Mouse (Mus musculus): ENCODE results near the gene Wdr70.

DNA sequence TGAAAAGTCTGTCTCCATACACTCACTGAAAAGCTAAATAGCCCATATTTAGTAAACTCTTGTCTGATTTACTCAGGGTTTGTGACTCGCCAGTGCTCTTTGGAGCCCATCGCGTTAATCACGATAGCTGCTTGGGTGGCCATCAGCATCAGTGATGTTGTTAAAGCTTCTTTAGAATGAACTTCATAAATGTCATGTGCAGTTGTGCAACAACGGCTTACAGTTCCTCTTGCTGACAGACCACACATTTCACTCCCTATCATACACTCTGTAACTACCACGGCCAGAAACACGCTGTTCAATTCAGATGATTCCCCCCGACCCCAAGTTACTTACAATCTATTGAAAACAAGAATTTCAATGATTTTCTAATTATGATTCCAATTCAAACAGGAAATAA, 95.2 kb downstream of the Wdr70 start:
- no peak for TF ChIP-seq POLR2A (IDR thresholded peaks at IDR 0.05; ENCODE audit: insufficient read length, low read depth)
- no peak for TF ChIP-seq USF1 (IDR thresholded peaks at IDR 0.05; ENCODE audit: low read depth)
- TF ChIP-seq POLR2AphosphoS2 (IDR thresholded peaks at IDR 0.05; ENCODE audit: insufficient read length, low read depth): no peak
- no peak for TF ChIP-seq CEBPB (IDR thresholded peaks at IDR 0.05; ENCODE audit: insufficient read depth, poor library complexity, severe bottlenecking)
- TF ChIP-seq MAX (IDR thresholded peaks at IDR 0.05; ENCODE audit: low read depth): no peak
- no peak for TF ChIP-seq MYOD1 (IDR thresholded peaks at IDR 0.05; ENCODE audit: control insufficient read depth in 1 of 3, insufficient read length in 2 of 3, low read depth in 2 of 3)
- no peak for TF ChIP-seq E2F4 (IDR thresholded peaks at IDR 0.05; ENCODE audit: insufficient read depth)
- TF ChIP-seq TCF12 (IDR thresholded peaks at IDR 0.05; ENCODE audit: insufficient read depth, poor library complexity, severe bottlenecking): no peak
- no peak for TF ChIP-seq MYOG (IDR thresholded peaks at IDR 0.05; ENCODE audit: control insufficient read depth in 1 of 3, insufficient read depth in 1 of 3, insufficient read length in 2 of 3, low read depth in 2 of 3)
- no peak for TF ChIP-seq SRF (IDR thresholded peaks at IDR 0.05; ENCODE audit: control insufficient read depth, insufficient read length, low read depth)
